Mouse (Mus musculus): ENCODE results near the gene Slit3. TPM values are rescaled to one million over a fixed set of nuclear protein-coding genes. Genes with fewer than 3 reads are reported as not detected.

The Slit3 gene
- polyA plus RNA-seq, 2 experiments: 32.9 to 33.0 TPM

- Histone ChIP-seq H3K4me1 (ENCODE audit: control insufficient read depth, insufficient read depth, low read length) (peaks cover 6% of the 10 kb centered on the region), H3K4me3 (replicated peaks; ENCODE audit: low read length) (no peak overlapping the region), H3K9ac (ENCODE audit: low read depth, low read length, severe bottlenecking) (no peak overlapping the region), H3K9me3 (ENCODE audit: control insufficient read depth, low read length) (no peaks in the 10 kb centered on the region), H3K27ac (replicated peaks; ENCODE audit: low read depth, low read length) (no peak overlapping the region), H3K4me2 (replicated peaks; ENCODE audit: low read depth, low read length, severe bottlenecking) (no peak overlapping the region), H3K27me3 (ENCODE audit: control insufficient read depth, insufficient read depth, low read length) (no peaks in the 10 kb centered on the region), H3K36me3 (ENCODE audit: control insufficient read depth, insufficient read depth, low read length) (no peaks in the 10 kb centered on the region)
- DNase-seq (ENCODE audit: low spot score) (peak; percentile 39), ATAC-seq (ENCODE audit: low FRiP score, low read depth) (no peak)
- TF ChIP-seq POLR2A (IDR thresholded peaks at IDR 0.05; ENCODE audit: borderline replicate concordance, extremely low read depth, insufficient read depth, insufficient read length): no peak
- 78% methylated on average over 1 of the region's 1 CpGs for WGBS
Measured at GRCm38 (mm10) chr11:35327899-35328298, 206.9 kb downstream of the Slit3 start.

GRCm38 (mm10) chr11:35331476-35331875 is 210.5 kb downstream of the Slit3 start:
- H3K9ac ChIP-seq (ENCODE audit: low read depth, low read length, severe bottlenecking): no peak overlapping the region
- no peaks in the 10 kb centered on the region for H3K27me3 ChIP-seq (ENCODE audit: control insufficient read depth, insufficient read depth, low read length)
- no peaks in the 10 kb centered on the region for H3K9me3 ChIP-seq (ENCODE audit: control insufficient read depth, low read length)
- WGBS: 59% methylated on average over 3 of the region's 3 CpGs
- no peak for TF ChIP-seq POLR2A (IDR thresholded peaks at IDR 0.05; ENCODE audit: borderline replicate concordance, extremely low read depth, insufficient read depth, insufficient read length)
- no peak for ATAC-seq (ENCODE audit: low FRiP score, low read depth)
- DNase-seq (ENCODE audit: low spot score): no peak
- no peaks in the 10 kb centered on the region for H3K4me1 ChIP-seq (ENCODE audit: control insufficient read depth, insufficient read depth, low read length)
- H3K4me3 ChIP-seq (replicated peaks; ENCODE audit: low read length): no peak overlapping the region
- H3K27ac ChIP-seq (replicated peaks; ENCODE audit: low read depth, low read length): no peak overlapping the region
- H3K4me2 ChIP-seq (replicated peaks; ENCODE audit: low read depth, low read length, severe bottlenecking): no peak overlapping the region
- H3K36me3 ChIP-seq (ENCODE audit: control insufficient read depth, insufficient read depth, low read length): no peaks in the 10 kb centered on the region

DNA sequence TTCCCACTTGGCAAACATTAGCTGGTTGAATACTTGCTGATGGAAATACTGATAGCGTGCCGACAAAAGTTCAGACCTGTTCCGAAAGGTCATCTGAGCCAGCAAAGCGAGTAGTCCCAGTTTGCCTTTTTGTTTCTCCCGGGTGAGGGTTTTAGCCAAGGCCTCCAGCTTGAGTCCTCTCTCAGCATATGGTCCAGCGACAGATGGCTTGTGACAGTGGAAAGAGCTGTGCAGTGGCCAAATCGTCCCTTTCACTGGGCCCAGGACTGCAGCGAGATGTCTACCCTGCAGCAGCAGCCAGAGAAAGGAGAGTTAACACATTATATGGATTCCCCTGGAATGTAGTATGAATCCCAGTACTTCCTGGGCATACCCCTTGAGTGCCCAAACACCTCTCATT is 215.5 kb downstream of the Slit3 start:
- 89% methylated on average over 8 of the region's 8 CpGs for WGBS
- no peak for ATAC-seq (ENCODE audit: low FRiP score, low read depth)
- H3K27me3 ChIP-seq (ENCODE audit: control insufficient read depth, insufficient read depth, low read length): no peaks in the 10 kb centered on the region
- no peak overlapping the region for H3K4me3 ChIP-seq (replicated peaks; ENCODE audit: low read length)
- H3K9me3 ChIP-seq (ENCODE audit: control insufficient read depth, low read length): no peaks in the 10 kb centered on the region
- no peak overlapping the region for H3K9ac ChIP-seq (ENCODE audit: low read depth, low read length, severe bottlenecking)
- no peaks in the 10 kb centered on the region for H3K36me3 ChIP-seq (ENCODE audit: control insufficient read depth, insufficient read depth, low read length)
- no peak overlapping the region for H3K4me2 ChIP-seq (replicated peaks; ENCODE audit: low read depth, low read length, severe bottlenecking)
- H3K27ac ChIP-seq (replicated peaks; ENCODE audit: low read depth, low read length): no peak overlapping the region
- no peak for DNase-seq (ENCODE audit: low spot score)
- no peak for TF ChIP-seq POLR2A (IDR thresholded peaks at IDR 0.05; ENCODE audit: borderline replicate concordance, extremely low read depth, insufficient read depth, insufficient read length)
- H3K4me1 ChIP-seq (ENCODE audit: control insufficient read depth, insufficient read depth, low read length): peaks cover 16% of the 10 kb centered on the region

DNA sequence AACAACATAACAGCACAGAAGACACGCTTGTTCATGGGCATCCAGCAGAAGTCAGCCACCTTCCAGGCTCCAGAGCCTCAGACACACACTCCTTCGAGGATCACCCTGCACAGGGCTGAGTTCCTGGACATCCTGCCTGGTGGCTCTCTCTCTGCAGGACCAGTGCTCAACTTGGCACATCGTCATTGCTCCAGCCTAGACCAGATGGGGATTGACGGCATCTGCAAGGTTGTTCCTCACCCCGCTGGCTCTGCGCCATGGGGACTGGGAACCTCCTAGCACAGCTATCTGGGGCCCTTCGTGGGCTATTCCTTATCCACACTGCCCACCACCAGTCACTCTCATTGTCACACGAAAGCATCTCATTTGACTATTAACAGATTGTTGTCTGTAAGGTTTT is 216.5 kb downstream of the Slit3 start:
- Histone ChIP-seq H3K4me2 (replicated peaks; ENCODE audit: low read depth, low read length, severe bottlenecking) (no peak overlapping the region), H3K9me3 (ENCODE audit: control insufficient read depth, low read length) (no peaks in the 10 kb centered on the region), H3K27me3 (ENCODE audit: control insufficient read depth, insufficient read depth, low read length) (no peaks in the 10 kb centered on the region), H3K9ac (ENCODE audit: low read depth, low read length, severe bottlenecking) (no peak overlapping the region), H3K27ac (replicated peaks; ENCODE audit: low read depth, low read length) (no peak overlapping the region), H3K4me3 (replicated peaks; ENCODE audit: low read length) (no peak overlapping the region), H3K36me3 (ENCODE audit: control insufficient read depth, insufficient read depth, low read length) (no peaks in the 10 kb centered on the region), H3K4me1 (ENCODE audit: control insufficient read depth, insufficient read depth, low read length) (peaks cover 20% of the 10 kb centered on the region)
- no peak for ATAC-seq (ENCODE audit: low FRiP score, low read depth)
- WGBS: 55% methylated on average over 8 of the region's 8 CpGs
- no peak for DNase-seq (ENCODE audit: low spot score)
- no peak for TF ChIP-seq POLR2A (IDR thresholded peaks at IDR 0.05; ENCODE audit: borderline replicate concordance, extremely low read depth, insufficient read depth, insufficient read length)

GRCm38 (mm10) chr11:35337927-35338819 is 217.1 kb downstream of the Slit3 start:
- Histone ChIP-seq H3K4me1 (ENCODE audit: control insufficient read depth, insufficient read depth, low read length) (peaks cover 26% of the 10 kb centered on the region), H3K27me3 (ENCODE audit: control insufficient read depth, insufficient read depth, low read length) (no peaks in the 10 kb centered on the region), H3K4me3 (replicated peaks; ENCODE audit: low read length) (no peak overlapping the region), H3K4me2 (replicated peaks; ENCODE audit: low read depth, low read length, severe bottlenecking) (no peak overlapping the region), H3K9me3 (ENCODE audit: control insufficient read depth, low read length) (no peaks in the 10 kb centered on the region), H3K27ac (replicated peaks; ENCODE audit: low read depth, low read length) (no peak overlapping the region), H3K9ac (ENCODE audit: low read depth, low read length, severe bottlenecking) (no peak overlapping the region), H3K36me3 (ENCODE audit: control insufficient read depth, insufficient read depth, low read length) (no peaks in the 10 kb centered on the region)
- no peak for TF ChIP-seq POLR2A (IDR thresholded peaks at IDR 0.05; ENCODE audit: borderline replicate concordance, extremely low read depth, insufficient read depth, insufficient read length)
- 39% methylated on average over 19 of the region's 19 CpGs for WGBS
- ATAC-seq (ENCODE audit: low FRiP score, low read depth) (peak; percentile 14; the same call in 1 of the 2 replicates), DNase-seq (ENCODE audit: low spot score) (peak; percentile 56)

All from limb, embryonic 14.5 days (tissue).